Mouse (Mus musculus): ENCODE data around the gene Gpr107.
A peak's percentile ranks its signal among the peaks of the same experiment; 100 is the strongest.

The Gpr107 gene

DNA sequence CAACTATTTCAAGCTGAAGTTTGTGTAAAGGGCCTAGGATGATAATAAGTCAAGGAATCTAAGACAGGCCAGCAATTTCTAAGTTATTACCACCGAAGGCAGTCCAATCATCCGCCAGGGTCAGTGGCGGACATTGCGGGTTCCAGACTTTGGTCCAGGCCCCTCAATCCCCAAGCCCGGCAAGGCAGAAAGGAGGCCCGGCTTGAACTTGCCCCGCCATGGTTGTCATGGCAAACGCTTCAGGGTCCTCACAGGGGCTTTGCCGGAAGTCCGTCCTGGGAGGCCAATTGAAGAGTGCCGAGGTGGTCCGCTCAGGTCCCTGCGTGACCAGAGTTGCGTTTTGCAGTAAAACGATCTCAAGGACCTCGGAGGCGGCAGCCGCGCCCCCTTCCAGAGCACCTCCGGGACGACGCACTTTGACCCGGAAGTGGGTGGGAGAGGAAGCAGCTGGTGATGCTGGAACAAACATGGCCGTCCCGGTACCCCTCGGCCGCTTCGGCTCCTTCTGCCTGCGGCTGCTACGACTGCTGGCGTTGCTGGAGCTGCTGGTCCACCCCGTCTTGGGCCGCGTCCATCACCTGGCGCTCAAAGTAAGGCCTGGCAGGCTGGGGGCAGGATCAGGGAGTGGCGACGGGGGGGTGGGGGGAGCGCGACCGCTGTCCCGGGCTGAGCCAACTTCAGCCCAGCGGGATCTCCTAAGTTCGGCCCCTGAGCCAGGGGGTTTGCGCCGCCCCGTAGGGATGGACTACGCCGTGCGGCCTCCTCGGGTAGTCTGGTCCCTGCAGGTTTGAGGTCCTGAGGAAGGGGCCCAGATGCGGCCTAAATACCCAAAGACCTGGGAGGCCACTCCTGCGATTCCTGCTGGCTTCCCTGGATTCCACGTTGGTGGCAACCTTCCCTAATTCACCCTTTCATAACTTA is at the start of gene Gpr107:
TSS of gene Gpr107 (plus strand) at position 425 of the 921 bp plus-strand sequence.
- peak; percentile 72 for DNase-seq

- DNase-seq = no peak
These were observed 48.8 kb upstream of the Gpr107 start for GRCm38 (mm10) chr2:31103321-31103720.

DNA sequence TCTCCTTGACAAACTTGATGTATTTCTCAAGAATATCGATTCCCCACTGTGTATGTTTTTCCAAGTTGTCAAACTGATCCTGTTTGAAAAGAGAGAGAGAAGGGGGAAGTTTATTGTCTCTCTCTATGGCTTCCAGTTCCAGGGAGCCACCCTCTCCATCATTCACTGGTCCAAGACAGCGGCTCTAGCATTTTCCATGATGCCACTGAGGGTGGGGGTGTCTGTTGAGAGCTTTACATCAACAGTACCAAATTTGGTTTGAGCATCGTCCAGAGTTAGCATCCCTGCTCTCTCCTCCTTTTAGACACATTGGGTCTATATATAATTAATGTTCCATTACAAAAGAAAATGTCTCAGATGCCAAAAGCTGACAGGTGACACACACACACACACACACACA is 46.8 kb upstream of the Gpr107 start:
- DNase-seq = no peak

DNA sequence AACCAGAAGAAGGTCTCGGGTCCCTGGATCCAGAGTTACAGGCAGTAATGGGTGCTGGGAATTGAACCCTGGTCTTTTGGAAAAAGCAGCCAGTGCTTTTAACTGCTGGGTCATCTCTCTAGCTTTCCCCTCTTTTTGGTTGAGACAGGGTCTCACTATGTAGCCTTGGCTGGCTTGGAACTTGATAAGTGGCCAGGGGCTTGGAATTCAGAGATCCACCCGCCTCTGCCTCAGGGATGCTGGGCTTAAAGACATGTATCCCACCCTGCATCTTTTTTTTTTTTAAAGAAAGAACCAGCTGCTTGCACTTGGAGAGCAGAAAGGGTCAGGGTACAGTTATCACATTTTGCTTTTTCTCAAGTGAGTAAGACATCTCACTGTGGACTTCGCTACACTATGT is 46.1 kb upstream of the Gpr107 start:
- no peak for DNase-seq

DNA sequence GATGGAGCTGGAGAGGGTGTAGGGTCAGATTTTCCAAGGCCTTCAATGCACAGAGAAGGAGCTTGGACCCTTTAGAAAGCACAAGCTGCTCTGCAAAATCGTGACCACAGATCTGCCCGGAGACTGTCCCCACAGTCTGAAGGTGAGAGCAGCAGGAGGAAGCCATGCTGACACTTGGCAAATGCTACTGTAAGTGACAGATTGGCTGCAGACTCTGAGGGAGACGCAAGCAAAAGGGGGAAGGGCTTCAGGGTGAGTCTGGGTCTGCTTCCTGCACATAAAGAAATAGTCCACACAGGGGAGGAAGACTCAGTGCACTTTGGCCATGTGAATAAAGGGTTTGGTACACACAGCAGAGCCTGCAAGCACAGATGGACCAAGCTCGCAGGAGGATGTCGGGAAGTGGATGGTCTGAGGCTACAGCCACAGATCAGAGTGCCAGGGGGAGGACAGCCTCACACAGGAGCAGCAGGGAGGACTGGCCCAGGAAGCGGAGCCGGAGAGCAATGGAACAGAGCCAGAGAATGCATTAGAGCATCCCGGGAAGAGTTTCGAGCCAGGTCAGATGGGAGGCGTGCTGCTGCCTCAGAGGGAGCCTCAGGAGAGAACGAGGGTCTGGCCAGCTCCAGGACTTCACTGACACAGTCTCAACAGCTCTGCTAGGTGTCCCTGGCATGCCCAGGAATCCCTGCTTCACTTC is 45.3 kb upstream of the Gpr107 start:
- peak; percentile 98 for DNase-seq

GRCm38 (mm10) chr2:31108186-31108585 is 43.9 kb upstream of the Gpr107 start:
- no peak for DNase-seq

- no peak for DNase-seq
These were observed 42.1 kb upstream of the Gpr107 start for GRCm38 (mm10) chr2:31109960-31110548.

DNA sequence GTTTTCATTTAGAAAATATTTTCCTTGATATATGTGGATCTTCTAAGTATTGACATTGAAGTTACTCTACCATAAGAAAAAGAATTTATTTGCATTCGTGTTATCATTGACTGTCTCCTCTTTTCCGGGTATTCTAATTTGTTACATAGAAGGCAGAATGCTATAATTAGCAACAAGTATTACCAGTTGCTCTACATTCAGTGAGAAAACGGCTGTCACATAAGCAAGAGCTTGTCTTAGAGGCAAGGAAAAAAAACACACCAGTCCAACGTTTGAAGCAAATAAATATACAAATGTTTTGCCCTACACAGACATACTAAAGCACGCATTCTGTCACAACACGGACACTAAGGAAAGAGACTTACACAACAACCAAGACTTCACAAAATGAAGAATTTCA is 40.4 kb upstream of the Gpr107 start:
- no peak for DNase-seq

- no peak for DNase-seq
These were observed 37.9 kb upstream of the Gpr107 start for GRCm38 (mm10) chr2:31114205-31114604.

DNA sequence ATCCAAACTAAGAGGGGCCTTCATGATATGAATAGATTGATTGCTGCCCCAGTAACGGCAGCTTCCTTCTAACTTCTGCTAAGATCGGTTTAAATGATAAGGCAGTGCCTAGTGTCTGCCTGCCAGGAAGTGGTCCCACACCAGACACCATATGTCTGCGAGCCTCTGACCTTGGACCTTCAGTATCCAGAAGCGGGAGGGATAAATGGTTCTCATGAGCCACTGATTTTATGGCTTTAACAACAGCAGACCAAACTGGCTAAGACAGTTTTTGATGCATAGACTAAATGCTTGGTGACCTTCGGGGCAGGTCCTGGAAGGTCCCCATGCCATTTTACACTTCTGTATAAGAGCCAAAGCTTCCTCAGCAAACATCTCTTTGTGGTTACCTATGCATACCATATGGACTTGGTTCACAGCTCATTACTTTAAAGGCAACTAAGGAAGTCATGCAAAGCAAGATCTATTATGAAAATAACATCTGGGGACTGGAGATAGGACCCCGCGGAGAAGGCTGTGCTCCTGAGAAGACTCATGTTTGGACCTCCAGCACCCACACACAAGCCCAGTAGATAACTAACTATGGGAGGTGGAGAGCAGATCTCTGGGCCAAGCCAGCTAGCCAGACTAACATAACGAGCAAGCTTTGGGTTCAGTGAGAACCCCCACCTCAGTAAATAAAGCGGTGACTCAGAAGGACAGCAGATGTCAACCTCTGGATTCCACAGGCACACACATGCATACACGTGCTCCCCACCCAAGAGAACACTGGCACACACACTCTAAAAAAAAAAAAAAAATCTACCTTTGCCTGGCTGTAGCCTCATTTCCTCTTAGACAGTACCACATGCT is 36.8 kb upstream of the Gpr107 start:
- no peak for DNase-seq

DNA sequence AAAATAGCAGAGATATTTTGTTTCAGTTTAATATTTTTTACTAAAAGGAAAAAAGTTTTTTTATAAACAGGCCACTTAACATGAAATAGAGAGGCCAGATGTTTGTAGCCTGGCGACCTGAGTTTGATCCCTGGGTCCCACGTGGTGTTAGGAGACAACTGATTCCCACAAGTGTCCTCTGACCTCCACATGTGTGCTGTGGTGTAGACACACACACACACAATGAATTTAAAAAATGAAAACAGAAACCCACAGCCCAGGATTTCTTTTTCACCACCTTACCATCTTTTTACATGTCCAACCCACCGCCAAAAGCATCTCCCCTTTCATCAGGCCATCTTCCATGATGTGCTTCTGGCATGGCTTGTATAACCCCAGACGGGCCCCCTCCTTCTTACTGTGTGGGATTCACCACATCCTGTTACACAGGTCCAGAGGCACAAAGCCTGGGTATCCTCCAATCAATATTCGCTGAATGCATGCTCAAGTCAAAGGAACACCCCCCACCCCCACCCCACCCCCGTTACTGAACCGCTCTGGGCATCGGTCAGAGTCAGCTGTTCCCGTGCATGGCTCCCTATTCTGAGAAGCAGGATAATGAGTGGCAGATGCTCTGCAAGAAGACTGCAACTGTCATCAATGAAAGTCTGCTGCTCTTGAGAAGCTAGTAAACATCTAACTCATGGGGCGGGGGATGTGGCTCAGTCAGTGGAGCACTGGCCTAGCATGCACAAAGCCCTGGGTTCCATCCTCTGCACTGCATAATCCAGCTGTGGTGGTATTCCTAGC is 36.0 kb upstream of the Gpr107 start:
- no peak for DNase-seq

GRCm38 (mm10) chr2:31118211-31118610 is 33.9 kb upstream of the Gpr107 start:
- DNase-seq = no peak

GRCm38 (mm10) chr2:31118639-31119380 is 33.3 kb upstream of the Gpr107 start:
- no peak for DNase-seq

DNA sequence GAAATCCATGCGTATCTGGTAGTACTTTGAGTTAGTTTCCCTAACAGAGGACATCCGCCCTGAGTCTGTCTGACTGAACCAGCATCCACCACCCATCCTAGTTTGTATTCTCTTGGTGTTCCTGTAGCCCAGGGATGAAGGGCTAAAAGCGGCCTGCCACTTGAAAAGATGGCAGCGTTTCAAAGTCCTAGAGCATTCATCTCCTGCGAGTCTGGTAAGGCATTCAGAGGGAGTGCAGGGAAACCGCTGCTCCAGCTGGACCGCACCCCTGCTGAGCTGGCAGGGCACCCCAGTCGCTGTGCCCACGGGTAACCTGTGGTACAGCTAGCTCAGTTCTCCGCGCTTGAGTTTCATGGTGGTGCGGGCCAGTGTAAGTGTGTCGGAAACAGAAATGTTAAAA is 32.3 kb upstream of the Gpr107 start:
- DNase-seq = peak; percentile 83

GRCm38 (mm10) chr2:31121131-31121693 is 30.9 kb upstream of the Gpr107 start:
- DNase-seq = no peak

GRCm38 (mm10) chr2:31122806-31123205 is 29.3 kb upstream of the Gpr107 start:
- no peak for DNase-seq

DNA sequence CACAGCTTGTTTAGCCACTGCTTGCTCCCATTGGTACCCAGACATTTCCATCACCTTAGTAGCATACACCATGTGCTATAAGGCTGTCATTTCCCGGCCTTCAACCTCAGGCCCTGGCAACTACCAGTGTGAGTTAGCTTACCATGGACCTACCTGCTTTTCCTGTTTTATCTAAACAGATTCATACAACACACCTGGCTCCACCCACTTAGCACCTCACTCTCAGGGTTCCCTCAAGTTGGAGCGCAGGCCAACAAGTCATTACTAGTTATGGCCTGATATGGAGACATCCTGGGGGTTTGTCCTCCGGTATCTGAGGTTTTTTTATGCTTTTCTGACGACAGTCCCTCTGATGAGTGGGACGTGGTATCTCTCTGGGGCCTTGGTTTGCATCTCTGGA is 28.6 kb upstream of the Gpr107 start:
- no peak for DNase-seq

GRCm38 (mm10) chr2:31124694-31125093 is 27.4 kb upstream of the Gpr107 start:
- DNase-seq = no peak

DNA sequence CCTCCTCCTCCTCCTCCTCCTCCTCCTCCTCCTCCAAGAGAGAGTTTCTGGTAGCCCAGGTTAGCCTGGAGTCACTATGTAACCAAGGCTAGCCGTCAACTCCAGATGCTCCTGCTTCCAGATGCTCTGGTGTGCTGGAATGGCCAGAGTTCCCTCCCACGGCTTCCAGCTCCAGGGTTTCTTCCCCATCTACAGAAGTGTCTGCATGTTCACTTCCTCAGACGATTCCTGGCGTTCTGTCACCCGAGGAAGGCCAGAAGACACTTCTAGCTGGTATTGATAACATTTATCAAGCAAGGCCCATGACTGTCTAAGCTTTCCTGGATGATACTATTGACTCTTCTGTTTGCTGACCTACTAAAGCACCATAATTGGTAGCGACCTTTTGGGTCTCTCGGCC is 27.0 kb upstream of the Gpr107 start:
- no peak for DNase-seq

DNA sequence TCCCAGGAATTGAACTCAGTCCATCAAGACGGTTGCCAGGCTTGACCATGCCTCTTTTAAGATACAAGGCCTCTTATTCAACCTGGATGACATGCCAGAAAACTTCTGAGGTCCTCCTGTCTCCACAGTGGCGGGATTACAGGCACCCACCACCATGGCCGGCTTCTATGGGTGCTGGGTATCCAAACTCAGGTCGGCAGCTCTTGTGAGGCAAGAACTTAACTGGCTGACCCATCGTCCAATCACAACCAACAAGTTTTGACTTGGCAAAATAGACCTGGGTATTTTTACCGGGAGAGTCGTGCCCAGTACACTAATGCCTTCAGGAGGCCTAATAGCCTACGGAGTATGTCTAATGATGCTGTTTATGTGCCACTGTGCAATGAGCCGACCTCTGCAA is 26.1 kb upstream of the Gpr107 start:
- DNase-seq = no peak

DNA sequence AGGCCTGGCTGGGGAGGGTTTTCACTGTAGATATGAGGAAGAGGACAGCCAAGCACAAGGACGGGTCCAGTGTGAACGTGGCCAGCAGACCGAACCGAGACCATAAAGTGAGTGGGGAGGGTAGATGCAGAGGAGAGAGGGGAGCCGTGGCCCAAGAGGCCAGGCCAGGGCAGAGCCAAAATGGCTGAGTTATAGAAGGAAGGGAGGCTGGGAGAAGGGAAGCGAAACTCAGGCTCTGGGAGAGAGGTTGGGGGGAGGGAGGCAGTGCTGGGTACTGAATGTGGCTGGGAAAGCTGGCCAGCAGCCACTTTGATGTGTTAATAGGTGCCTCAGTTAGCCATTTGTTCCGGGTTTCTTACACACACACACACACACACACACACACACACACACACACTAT is 24.9 kb upstream of the Gpr107 start:
- no peak for DNase-seq
